Mouse (Mus musculus) myocyte (in vitro differentiated cells): ENCODE measurements around the gene Prpf4b. TPM values are rescaled to one million over a fixed set of nuclear protein-coding genes. Genes with fewer than 3 reads are reported as not detected.
"Not testable (repeated sequence)": the region's sequence is repeated elsewhere in the genome, so short reads cannot be mapped to it uniquely, and the experiment has no call there.

Source experiments
- H3K27me3 ChIP-seq: one replicate; pipeline ENCODE4 v1.6.1; 2011; ENCODE audit not compliant: control insufficient read depth, insufficient read depth, insufficient read length
- H3K36me3 ChIP-seq: one replicate; pipeline ENCODE4 v1.6.1; 2011; ENCODE audit not compliant: control insufficient read depth, insufficient read depth
- H3K4me2 ChIP-seq: one replicate; pipeline ENCODE4 v1.6.1; 2011; ENCODE audit warnings: low read depth, control low read depth
- H3K4me3 ChIP-seq: one replicate; pipeline ENCODE4 v1.5.1; 2011; ENCODE audit warnings: mild to moderate bottlenecking, control low read depth, moderate library complexity
- H3K79me2 ChIP-seq: one replicate; pipeline ENCODE4 v1.6.1; 2011; ENCODE audit not compliant: control insufficient read depth, insufficient read depth
- H3ac ChIP-seq: one replicate; pipeline ENCODE4 v1.6.1; 2011; ENCODE audit not compliant: control insufficient read depth, insufficient read length
- CEBPB ChIP-seq: IDR thresholded peaks from 2 replicates; pipeline ENCODE4 v1.6.1; 2011; ENCODE audit warnings: mild to moderate bottlenecking, moderate library complexity; ENCODE audit not compliant: poor library complexity, insufficient read depth, severe bottlenecking
- E2F4 ChIP-seq: IDR thresholded peaks from one replicate; pipeline ENCODE4 v1.6.1; 2011; ENCODE audit warnings: mild to moderate bottlenecking, control low read depth, moderate library complexity; ENCODE audit not compliant: insufficient read depth
- MAX ChIP-seq: IDR thresholded peaks from one replicate; pipeline ENCODE4 v1.6.1; 2011; ENCODE audit warnings: low read depth, mild to moderate bottlenecking, control low read depth
- MYOD1 ChIP-seq, 3 experiments: IDR thresholded peaks; one replicate each; pipeline ENCODE4 v1.6.1; 2011; ENCODE audit warnings: control low read depth in 2 of 3, low read depth in 2 of 3, mild to moderate bottlenecking in 2 of 3, moderate library complexity in 1 of 3; ENCODE audit not compliant: insufficient read length in 2 of 3, control insufficient read depth in 1 of 3
- MYOG ChIP-seq, 3 experiments: IDR thresholded peaks; one replicate each; pipeline ENCODE4 v1.6.1; 2011; ENCODE audit warnings: control low read depth in 2 of 3, low read depth in 2 of 3, mild to moderate bottlenecking in 2 of 3; ENCODE audit not compliant: insufficient read length in 2 of 3, control insufficient read depth in 1 of 3, insufficient read depth in 1 of 3
- POLR2A ChIP-seq: IDR thresholded peaks from one replicate; pipeline ENCODE4 v1.6.1; 2011; ENCODE audit warnings: low read depth, mild to moderate bottlenecking, control low read depth, moderate library complexity; ENCODE audit not compliant: insufficient read length
- REST ChIP-seq: IDR thresholded peaks from one replicate; pipeline ENCODE4 v1.6.1; 2011; ENCODE audit warnings: mild to moderate bottlenecking, control low read depth, moderate library complexity; ENCODE audit not compliant: insufficient read depth, insufficient read length
- SRF ChIP-seq: IDR thresholded peaks from one replicate; pipeline ENCODE4 v1.6.1; 2011; ENCODE audit warnings: low read depth; ENCODE audit not compliant: control insufficient read depth, insufficient read length
- TCF12 ChIP-seq: IDR thresholded peaks from one replicate; pipeline ENCODE4 v1.6.1; 2011; ENCODE audit warnings: mild to moderate bottlenecking, control low read depth; ENCODE audit not compliant: poor library complexity, insufficient read depth, severe bottlenecking
- TCF3 ChIP-seq: IDR thresholded peaks from one replicate; pipeline ENCODE4 v1.6.1; 2011; ENCODE audit warnings: low read depth, control low read depth; ENCODE audit not compliant: insufficient read length
- USF1 ChIP-seq: IDR thresholded peaks from one replicate; pipeline ENCODE4 v1.6.1; 2011; ENCODE audit warnings: low read depth, mild to moderate bottlenecking, control low read depth, moderate library complexity
- polyA plus RNA-seq: library from polyadenylated mRNA; unstranded; fragments of >200 nt; fragmentation: generic; extraction: Trizol; gene quantifications from one replicate; pipeline ENCODE4 v1.2.1, GENCODE M21; 2012; ENCODE audit warnings: missing spikeins

Gene Prpf4b
- polyA plus RNA-seq, 1 experiment = 8.1 TPM

DNA sequence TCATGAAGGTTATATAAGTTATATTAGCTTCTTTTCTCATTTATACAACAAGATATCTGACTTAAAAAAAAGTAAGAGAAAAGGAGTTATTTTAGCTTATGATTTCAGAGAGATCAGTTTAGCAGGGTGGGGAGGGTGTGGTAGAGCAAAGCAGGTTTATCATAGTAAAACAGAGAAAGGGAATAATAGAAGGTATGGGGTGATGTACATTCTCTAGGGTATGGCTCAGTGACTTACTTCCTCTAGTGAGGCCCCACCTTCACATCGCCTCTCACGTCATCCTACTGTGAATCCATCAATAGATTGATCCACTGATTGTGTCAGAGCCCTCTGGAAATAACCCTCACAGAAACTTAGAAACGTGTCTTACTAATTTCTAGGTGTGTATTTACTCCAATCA, 24.3 kb upstream of the Prpf4b start:
- peaks cover 7% of the 10 kb centered on the region for H3K27me3 ChIP-seq
- no peak overlapping the region for H3ac ChIP-seq
- no peaks in the 10 kb centered on the region for H3K79me2 ChIP-seq
- TF ChIP-seq MAX (no peak), CEBPB (no peak), E2F4 (no peak), MYOG (IDR thresholded peaks at IDR 0.05; ENCODE audit: control insufficient read depth in 1 of 3, insufficient read depth in 1 of 3, insufficient read length in 2 of 3, low read depth in 2 of 3) (no peak), REST (no peak), SRF (no peak), USF1 (no peak), TCF3 (no peak), POLR2A (no peak), MYOD1 (IDR thresholded peaks at IDR 0.05; ENCODE audit: control insufficient read depth in 1 of 3, insufficient read length in 2 of 3, low read depth in 2 of 3) (no peak)
- H3K4me3 ChIP-seq = no peak overlapping the region
- H3K4me2 ChIP-seq = no peak overlapping the region
- no peaks in the 10 kb centered on the region for H3K36me3 ChIP-seq

DNA sequence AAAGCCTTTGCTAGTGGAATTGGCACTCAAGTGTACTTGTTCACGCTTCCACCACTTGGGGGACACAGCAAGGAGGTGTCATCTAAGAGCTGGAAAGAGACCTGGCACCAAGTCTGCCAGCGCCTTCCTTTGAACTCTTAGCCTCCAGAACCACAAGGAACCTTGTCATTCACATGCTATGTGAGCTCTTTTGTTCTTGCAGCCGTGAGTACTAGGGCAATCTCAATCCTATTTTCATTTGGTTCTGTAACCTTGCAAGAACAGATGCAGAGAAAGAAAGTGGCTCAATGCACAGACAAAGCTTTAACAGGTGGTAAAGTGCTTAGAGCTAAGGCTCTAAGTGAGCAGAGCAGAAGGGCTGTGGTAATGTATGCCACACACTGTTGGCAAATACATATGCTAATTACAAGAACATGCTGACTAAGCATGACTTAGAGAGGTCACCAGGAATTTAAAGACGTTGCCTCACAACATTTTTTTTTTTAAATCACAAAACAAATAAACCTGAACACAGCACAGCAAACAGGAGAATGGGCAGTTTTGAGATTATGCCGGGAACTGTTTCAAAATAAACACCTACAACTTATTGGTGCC, 23.8 kb upstream of the Prpf4b start:
- H3K4me2 ChIP-seq = no peak overlapping the region
- H3K79me2 ChIP-seq = no peaks in the 10 kb centered on the region
- TF ChIP-seq MYOD1 (IDR thresholded peaks at IDR 0.05; ENCODE audit: control insufficient read depth in 1 of 3, insufficient read length in 2 of 3, low read depth in 2 of 3) (no peak), CEBPB (no peak), E2F4 (no peak), MAX (no peak), POLR2A (no peak), SRF (no peak), TCF12 (no peak), USF1 (no peak)
- no peaks in the 10 kb centered on the region for H3K36me3 ChIP-seq
- no peak overlapping the region for H3ac ChIP-seq
- H3K4me3 ChIP-seq = no peak overlapping the region
- H3K27me3 ChIP-seq = peaks cover 7% of the 10 kb centered on the region

DNA sequence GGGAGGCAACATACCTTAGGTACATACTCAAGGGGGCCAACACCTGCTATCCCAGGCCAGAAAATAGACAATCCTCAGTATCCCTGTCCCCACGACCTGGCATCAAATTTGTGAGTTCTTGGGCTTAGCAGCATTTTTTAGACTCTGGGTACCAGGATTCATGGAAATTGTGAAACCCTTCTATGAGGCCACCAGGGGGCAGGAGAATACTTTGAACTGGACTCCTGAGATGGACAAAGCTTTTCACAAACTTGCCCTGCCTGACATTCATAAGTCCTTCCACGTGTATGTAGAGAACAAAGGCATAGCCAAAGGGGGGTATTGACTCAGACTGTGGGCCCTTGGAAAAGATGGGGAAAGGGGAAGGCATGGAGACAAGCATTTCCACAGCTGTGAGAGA, 17.6 kb upstream of the Prpf4b start:
- H3K79me2 ChIP-seq = no peaks in the 10 kb centered on the region
- no peak for TF ChIP-seq CEBPB
- no peak for TF ChIP-seq USF1
- no peak for TF ChIP-seq POLR2A
- no peak for TF ChIP-seq TCF12
- no peak for TF ChIP-seq SRF
- TF ChIP-seq REST = no peak
- H3K4me3 ChIP-seq = no peak overlapping the region

DNA sequence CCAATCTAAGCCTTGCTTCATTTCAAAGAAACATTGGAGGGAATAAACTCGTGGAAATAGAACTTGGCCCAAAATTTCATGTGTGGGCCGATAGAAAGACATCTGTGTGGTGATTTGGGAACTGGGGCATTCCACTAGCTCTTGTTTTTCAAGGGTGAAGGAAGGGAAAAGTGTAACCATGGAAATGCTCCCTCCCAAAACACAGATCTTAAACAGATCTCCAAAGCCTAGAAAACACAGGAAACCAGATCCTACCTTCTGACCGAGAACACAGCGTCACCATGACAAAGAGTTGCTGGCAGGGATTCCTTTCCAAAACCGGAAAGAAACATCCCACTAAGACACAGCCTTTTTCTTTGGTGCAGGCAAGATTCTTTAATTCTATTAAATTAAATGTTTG, 15.7 kb upstream of the Prpf4b start:
- TF ChIP-seq MYOG (IDR thresholded peaks at IDR 0.05; ENCODE audit: control insufficient read depth in 1 of 3, insufficient read depth in 1 of 3, insufficient read length in 2 of 3, low read depth in 2 of 3) = no peak
- TF ChIP-seq MYOD1 (IDR thresholded peaks at IDR 0.05; ENCODE audit: control insufficient read depth in 1 of 3, insufficient read length in 2 of 3, low read depth in 2 of 3) = no peak
- Histone ChIP-seq H3K4me3 (no peak overlapping the region), H3ac (no peak overlapping the region), H3K79me2 (no peaks in the 10 kb centered on the region), H3K27me3 (no peaks in the 10 kb centered on the region), H3K4me2 (no peak overlapping the region), H3K36me3 (no peaks in the 10 kb centered on the region)

More for the DNA sequence above, 17.6 kb upstream of the Prpf4b start:
- Histone ChIP-seq H3K4me2 (no peak overlapping the region), H3K36me3 (no peaks in the 10 kb centered on the region), H3K27me3 (no peaks in the 10 kb centered on the region), H3ac (no peak overlapping the region)

DNA sequence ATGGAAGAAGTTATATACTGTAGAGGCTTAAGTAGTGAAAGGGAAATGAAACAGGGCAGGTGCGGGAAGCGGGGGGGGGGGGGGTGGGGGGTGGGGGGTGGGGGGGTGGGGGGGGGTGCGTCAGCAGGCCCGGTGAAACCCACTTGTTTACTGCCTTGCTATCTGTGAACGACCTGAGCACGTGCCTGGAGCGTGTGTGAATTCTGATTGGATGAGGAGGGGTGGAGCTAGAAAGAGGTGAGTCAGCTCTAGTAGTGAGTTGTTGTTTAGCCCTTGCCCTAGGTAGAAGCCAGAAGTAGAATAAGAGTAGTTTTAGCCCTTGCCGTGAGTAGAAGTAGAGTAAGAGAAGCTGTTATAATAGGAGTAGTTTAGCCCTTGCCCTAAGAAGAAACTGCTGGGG, 13.9 kb upstream of the Prpf4b start:
- not testable (repeated sequence) for H3K79me2 ChIP-seq, H3K27me3 ChIP-seq, H3ac ChIP-seq, H3K4me2 ChIP-seq, H3K36me3 ChIP-seq, H3K4me3 ChIP-seq

DNA sequence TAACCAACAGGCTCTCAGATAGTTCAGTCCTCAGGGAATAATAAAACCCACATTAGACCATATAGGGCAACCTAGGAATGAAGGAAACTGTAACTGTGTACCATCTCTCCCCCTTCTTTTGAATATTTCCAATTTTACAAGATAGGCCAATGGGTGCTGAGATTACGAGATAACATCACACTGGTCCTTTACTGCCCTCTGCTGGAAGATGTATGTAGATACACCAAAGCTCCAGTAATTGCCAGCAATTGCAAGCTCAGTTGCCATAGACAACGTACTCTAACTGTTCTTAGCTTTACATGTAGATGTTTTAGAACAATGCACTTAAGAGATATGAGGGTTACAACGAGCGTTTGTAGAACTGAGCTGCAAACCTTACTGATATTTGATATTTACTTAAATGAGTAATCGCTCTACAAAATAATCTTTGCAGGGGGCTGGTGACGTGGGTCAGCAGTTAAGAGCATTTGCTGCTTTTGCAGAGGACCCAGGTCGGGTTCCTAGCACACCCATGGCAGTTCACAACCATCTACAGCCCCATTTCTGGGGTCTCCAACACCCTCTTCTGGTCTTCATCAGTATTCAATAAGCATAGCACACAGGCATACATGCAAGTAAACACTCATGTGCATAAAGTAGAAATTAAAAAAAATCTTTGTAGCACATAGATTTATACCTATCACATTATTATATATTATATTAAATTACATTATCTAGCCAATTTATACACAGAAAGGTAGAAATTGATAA, 10.5 kb upstream of the Prpf4b start:
- H3K79me2 ChIP-seq = no peaks in the 10 kb centered on the region
- TF ChIP-seq E2F4 = no peak
- no peak for TF ChIP-seq USF1
- no peak for TF ChIP-seq REST
- H3ac ChIP-seq = no peak overlapping the region
- H3K36me3 ChIP-seq = no peaks in the 10 kb centered on the region
- H3K4me2 ChIP-seq = no peak overlapping the region
- H3K27me3 ChIP-seq = peaks cover 11% of the 10 kb centered on the region
- no peak overlapping the region for H3K4me3 ChIP-seq
